Mouse (Mus musculus): ENCODE results near the gene Rgs14. TPM values are rescaled to one million over a fixed set of nuclear protein-coding genes. Genes with fewer than 3 reads are reported as not detected.

Rgs14 gene
- polyA plus RNA-seq, 1 experiment from 2014 or later: 1.4 TPM

DNA sequence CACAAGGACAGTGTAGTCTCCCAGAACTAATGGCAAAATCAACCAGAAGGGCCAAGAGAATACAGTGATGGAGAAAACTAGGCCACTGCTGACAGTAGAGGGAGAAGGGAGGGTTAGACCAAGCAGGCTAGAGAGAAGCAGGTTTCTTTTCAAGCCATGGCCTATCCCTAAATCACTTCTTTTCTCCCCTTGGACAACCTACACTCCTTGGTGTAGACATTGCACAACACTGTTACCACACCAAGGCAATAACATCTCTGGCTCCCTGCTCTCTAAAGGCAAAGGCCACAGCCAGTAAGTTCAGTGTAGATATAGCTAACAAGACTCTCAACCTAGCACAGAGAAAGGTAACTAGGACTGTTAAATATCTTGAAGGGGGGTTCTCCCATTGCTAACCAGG is 8.4 kb upstream of the Rgs14 start:
- peak overlapping the region; percentile 93 for H3K4me3 ChIP-seq

DNA sequence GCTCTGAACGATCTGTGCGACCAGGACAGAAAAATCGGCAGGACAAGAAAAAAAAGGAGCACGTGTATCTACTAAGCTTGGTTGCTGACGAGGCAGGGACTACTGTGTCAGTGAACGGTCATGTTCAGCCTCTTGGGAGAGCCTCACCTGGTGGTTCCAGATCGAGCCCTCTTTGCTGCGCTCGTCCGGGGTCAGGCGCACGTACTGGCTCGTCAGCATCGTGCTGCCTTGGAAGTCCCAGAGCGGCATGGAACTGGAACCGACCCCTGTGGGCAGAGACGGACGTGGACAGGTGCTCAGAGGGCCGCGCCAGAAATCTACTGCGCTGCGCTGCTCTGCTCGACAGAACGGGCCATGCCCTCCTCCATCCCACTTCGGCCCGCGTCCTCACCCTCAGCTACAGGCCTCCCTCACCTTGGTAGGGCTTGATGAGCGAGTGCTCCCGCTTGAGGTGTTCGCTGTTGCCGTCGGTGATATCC is 7.5 kb upstream of the Rgs14 start:
- peak overlapping the region; percentile 88 for H3K4me2 ChIP-seq
- H3K9me3 ChIP-seq: no peaks in the 10 kb centered on the region
- 0 out of 2 replicates have a peak, but pooled peaks have one; percentile 10 for ATAC-seq (ENCODE audit: insufficient number of reproducible peaks, insufficient read depth, low FRiP score, low TSS enrichment, low read depth)
- peaks cover 39% of the 10 kb centered on the region for H3K36me3 ChIP-seq
- WGBS: under 1% methylated on average over 32 of the region's 32 CpGs
- peak overlapping the region; percentile 93 for H3K9ac ChIP-seq
- H3K4me1 ChIP-seq: peaks cover 19% of the 10 kb centered on the region
- H3K4me3 ChIP-seq: peak overlapping the region; percentile 93
- no peaks in the 10 kb centered on the region for H3K27me3 ChIP-seq
- peak overlapping the region; percentile 89 for H3K27ac ChIP-seq

More for the DNA sequence above, 8.4 kb upstream of the Rgs14 start:
- Histone ChIP-seq H3K9ac (peak overlapping the region; percentile 93), H3K27me3 (no peaks in the 10 kb centered on the region), H3K27ac (no peak overlapping the region), H3K9me3 (no peaks in the 10 kb centered on the region), H3K36me3 (peaks cover 47% of the 10 kb centered on the region), H3K4me1 (peaks cover 19% of the 10 kb centered on the region), H3K4me2 (peak overlapping the region; percentile 88)
- no peak for ATAC-seq (ENCODE audit: insufficient number of reproducible peaks, insufficient read depth, low FRiP score, low TSS enrichment, low read depth)

DNA sequence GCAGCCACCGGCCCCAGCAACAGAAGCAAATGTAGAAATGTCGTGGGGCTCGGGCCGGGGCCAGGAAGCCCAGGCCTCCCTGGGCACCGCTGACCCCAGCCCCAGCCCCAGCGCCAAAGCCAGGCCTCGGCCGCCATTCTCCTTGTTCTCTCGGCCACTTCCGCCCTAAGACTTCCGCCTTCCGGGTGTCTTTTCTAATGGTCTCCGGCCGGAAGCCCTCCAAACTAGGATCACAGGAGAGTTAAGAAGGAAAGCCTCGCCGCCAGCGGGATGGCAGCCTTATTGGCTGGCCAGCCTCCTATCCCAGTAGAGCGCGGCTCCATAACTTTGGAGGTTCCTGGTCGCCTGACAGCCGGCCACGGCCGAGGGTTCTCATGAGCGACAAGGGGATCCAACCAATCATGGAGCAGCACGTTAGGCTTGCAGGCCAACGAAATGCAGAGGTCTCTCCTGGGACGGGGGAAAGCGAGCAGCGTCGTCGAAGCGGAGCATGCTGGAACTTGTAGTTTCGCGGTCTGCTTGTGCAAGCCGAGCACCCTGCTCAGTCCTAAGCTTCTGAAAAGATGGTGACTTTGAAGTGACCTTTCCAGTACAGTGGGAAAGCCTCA is 7.0 kb upstream of the Rgs14 start, which contains the start of gene Lman2:
Lman2 (minus strand) TSS at position 331 of the 608 bp plus-strand sequence.
- ATAC-seq (ENCODE audit: insufficient number of reproducible peaks, insufficient read depth, low FRiP score, low TSS enrichment, low read depth): peak; percentile 96
- Histone ChIP-seq H3K27ac (peak within 1 kb of the TSS; percentile 89), H3K9me3 (no peaks in the 10 kb centered on the region), H3K36me3 (peaks cover 35% of the 10 kb centered on the region), H3K27me3 (no peaks in the 10 kb centered on the region), H3K4me2 (peak within 1 kb of the TSS; percentile 88), H3K4me3 (peak within 1 kb of the TSS; percentile 93), H3K4me1 (peaks cover 19% of the 10 kb centered on the region), H3K9ac (peak within 1 kb of the TSS; percentile 93)
- WGBS: under 1% methylated on average over 35 of the region's 35 CpGs

DNA sequence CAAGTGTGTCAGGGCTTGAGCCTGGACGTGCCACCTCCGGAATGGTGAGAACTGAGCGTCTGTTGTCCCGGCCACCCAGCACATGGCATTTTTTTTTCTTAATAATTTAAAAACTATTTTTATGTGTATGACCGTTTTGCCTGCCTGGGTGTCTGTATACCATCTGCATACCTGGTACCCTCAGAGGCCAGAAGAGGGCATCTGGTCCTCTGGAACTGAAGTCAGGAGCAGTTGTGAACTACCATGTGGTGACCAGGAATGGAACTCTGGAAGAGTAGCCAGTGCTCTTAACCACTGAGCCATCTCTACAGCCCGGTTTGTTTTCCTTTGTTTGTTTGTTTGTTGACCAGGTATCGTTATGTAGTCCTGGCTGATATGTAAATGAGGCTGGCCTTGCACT is 1.1 kb upstream of the Rgs14 start:
- 77% methylated on average over 7 of the region's 7 CpGs for WGBS
- Histone ChIP-seq H3K9ac (no peak overlapping the region), H3K4me1 (peaks cover 4% of the 10 kb centered on the region; the same call in 1 of the 2 replicates), H3K9me3 (no peaks in the 10 kb centered on the region), H3K36me3 (no peaks in the 10 kb centered on the region), H3K4me2 (no peak overlapping the region), H3K27me3 (peaks cover 11% of the 10 kb centered on the region), H3K27ac (no peak overlapping the region), H3K4me3 (no peak overlapping the region)
- ATAC-seq (ENCODE audit: insufficient number of reproducible peaks, insufficient read depth, low FRiP score, low TSS enrichment, low read depth): no peak

DNA sequence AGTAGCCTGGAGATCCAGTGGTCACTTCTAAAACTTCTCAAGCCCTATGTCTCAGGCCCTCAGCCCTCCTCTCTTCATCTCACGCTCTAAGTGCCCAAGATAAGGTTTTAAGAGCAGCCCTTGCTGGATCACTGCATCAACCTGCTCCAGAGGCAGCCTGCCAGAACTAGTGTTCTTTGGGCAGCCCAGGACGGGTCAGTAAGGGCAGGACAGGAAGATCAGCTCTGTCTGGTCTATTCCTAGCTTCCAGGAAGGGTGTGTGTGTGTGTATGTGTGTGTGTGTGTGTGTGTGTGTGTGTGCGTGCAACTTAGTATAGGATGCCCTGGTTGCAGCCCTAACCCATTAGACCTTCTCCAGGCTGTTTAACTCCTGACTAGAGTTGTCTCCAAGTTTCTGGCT is 702 bp downstream of the Rgs14 start:
- Histone ChIP-seq H3K9me3 (no peaks in the 10 kb centered on the region), H3K4me1 (peaks cover 4% of the 10 kb centered on the region; the same call in 1 of the 2 replicates), H3K27me3 (peaks cover 20% of the 10 kb centered on the region), H3K4me2 (peak overlapping the region; percentile 43), H3K27ac (no peak overlapping the region), H3K9ac (no peak overlapping the region; the same call in 1 of the 2 replicates), H3K36me3 (no peaks in the 10 kb centered on the region), H3K4me3 (no peak overlapping the region)
- no peak for ATAC-seq (ENCODE audit: insufficient number of reproducible peaks, insufficient read depth, low FRiP score, low TSS enrichment, low read depth)
- 73% methylated on average over 3 of the region's 3 CpGs for WGBS

DNA sequence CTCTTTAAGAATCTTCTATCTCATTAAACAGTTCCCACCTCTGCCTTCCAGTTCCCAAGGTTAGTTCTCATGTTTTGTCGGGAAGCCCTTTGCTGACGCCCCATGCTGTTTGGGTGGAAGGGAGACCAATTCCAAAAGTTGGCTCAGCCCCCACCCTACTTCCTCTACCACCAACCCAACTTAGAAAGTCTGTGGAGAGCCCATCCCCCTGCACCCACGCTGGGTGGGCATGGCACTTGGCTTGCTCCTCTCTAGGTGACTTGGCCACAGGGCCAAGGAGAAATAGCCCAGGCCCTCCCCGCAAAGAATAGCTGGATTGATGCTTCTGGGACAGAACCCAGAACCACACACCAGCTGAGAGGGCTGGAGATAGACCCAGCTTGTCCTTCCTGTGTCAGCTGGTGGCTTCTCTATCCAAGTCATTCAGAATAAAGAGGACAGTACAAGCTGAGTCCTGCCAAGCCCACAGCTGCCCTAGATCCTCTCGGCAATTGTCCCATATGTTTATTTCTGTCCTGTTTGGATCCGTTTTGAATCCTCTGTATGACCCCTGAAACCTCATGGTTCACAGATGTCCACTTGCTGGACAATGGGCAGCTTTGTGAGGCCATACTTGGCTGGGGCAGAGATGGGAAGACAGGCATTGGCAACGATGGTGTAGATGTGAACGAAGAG is 1.6 kb downstream of the Rgs14 start:
- 53% methylated on average over 8 of the region's 8 CpGs for WGBS
- ATAC-seq (ENCODE audit: insufficient number of reproducible peaks, insufficient read depth, low FRiP score, low TSS enrichment, low read depth): no peak

DNA sequence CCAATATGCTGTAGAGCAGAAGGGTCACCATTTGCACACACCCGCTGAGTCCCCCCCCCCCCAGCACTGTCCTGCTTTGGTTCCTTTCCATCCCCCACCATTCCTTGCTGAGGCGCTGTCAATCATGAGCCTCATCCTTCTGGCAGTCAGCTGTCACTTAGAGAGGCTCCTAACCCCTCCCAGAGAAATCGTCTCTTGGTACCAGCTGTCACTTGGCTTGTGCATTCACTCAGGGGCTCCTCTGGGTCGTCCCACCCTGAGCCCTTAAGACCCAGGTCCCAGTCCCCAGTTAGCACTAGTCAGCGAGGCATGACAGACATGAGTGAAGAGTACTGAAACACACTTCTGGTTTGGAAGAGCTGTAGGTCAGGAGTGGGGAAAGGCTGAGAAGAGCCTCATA is 2.2 kb downstream of the Rgs14 start:
- Histone ChIP-seq H3K36me3 (no peaks in the 10 kb centered on the region), H3K27ac (no peak overlapping the region), H3K4me3 (no peak overlapping the region), H3K4me2 (no peak overlapping the region), H3K27me3 (peaks cover 23% of the 10 kb centered on the region), H3K4me1 (peaks cover 4% of the 10 kb centered on the region; the same call in 1 of the 2 replicates), H3K9ac (no peak overlapping the region), H3K9me3 (no peaks in the 10 kb centered on the region)
- 42% methylated on average over 5 of the region's 5 CpGs for WGBS
- no peak for ATAC-seq (ENCODE audit: insufficient number of reproducible peaks, insufficient read depth, low FRiP score, low TSS enrichment, low read depth)

More for the DNA sequence above, 1.6 kb downstream of the Rgs14 start:
- no peak overlapping the region for H3K27ac ChIP-seq
- no peak overlapping the region for H3K9ac ChIP-seq
- H3K4me1 ChIP-seq: peaks cover 4% of the 10 kb centered on the region; the same call in 1 of the 2 replicates
- H3K4me2 ChIP-seq: no peak overlapping the region
- H3K9me3 ChIP-seq: no peaks in the 10 kb centered on the region
- peaks cover 23% of the 10 kb centered on the region for H3K27me3 ChIP-seq
- H3K4me3 ChIP-seq: no peak overlapping the region
- no peaks in the 10 kb centered on the region for H3K36me3 ChIP-seq

DNA sequence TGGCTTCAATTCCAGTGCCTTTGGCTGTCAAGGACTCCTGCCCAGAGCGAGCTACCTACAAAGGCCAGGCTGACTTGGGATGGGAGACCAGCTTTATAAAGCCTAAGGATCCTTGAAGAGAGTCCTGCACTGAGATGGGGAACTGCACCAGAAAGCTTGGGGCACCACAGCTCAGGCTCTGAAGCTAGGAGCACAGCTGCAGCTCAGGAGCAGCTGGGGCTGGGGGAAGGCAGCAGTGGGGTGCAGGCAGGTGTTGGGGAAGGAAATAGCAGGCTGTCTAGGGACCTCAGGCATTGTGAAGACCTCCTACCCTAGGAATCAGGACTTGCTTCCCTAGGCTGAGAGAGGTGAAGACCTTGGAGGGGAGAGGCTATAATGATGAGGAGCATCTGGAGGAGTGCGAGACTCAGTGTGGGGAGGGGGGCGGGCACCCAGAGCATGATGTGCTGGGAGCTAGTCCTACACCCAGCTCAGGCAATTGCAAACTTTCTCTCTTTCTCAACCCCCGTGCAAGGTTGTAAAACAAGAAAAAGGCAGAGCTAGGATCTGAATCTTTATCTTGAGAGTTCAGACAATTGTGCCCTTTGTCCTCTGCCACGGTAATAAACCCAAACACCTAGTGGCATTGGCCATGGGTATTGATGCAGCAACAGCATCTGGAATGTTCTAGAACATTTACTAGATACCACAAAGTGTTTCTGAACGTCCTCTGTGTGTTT is 4.8 kb downstream of the Rgs14 start:
- peaks cover 12% of the 10 kb centered on the region for H3K4me1 ChIP-seq
- no peaks in the 10 kb centered on the region for H3K9me3 ChIP-seq
- H3K4me2 ChIP-seq: no peak overlapping the region
- H3K27me3 ChIP-seq: peaks cover 45% of the 10 kb centered on the region
- no peaks in the 10 kb centered on the region for H3K36me3 ChIP-seq
- H3K27ac ChIP-seq: no peak overlapping the region
- 59% methylated on average over 6 of the region's 6 CpGs for WGBS
- no peak for ATAC-seq (ENCODE audit: insufficient number of reproducible peaks, insufficient read depth, low FRiP score, low TSS enrichment, low read depth)
- H3K9ac ChIP-seq: no peak overlapping the region
- H3K4me3 ChIP-seq: no peak overlapping the region

DNA sequence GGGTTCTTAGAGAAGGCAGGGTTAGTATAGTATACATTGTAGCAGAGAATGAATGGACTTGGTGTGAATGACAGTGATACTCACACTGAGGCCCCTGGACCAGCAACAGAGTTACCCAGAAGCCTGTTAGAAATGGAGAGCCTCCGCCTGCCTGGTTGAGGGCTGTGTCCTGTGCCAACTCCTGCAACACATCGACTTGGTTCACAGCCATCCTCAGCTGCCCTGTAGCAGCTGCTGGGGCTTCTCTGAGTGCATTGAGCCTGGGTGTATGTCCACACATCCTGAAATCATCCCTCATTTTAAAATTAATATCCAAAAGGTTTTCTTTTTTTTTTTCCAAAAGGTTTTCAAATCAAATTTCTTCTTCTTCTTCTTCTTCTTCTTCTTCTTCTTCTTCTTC is 6.3 kb downstream of the Rgs14 start:
- Histone ChIP-seq H3K9ac (no peak overlapping the region), H3K27me3 (peaks cover 59% of the 10 kb centered on the region), H3K4me3 (no peak overlapping the region), H3K27ac (no peak overlapping the region), H3K9me3 (no peaks in the 10 kb centered on the region), H3K4me1 (peaks cover 10% of the 10 kb centered on the region), H3K36me3 (no peaks in the 10 kb centered on the region), H3K4me2 (no peak overlapping the region)
- 70% methylated on average over 2 of the region's 2 CpGs for WGBS
- ATAC-seq (ENCODE audit: insufficient number of reproducible peaks, insufficient read depth, low FRiP score, low TSS enrichment, low read depth): no peak

DNA sequence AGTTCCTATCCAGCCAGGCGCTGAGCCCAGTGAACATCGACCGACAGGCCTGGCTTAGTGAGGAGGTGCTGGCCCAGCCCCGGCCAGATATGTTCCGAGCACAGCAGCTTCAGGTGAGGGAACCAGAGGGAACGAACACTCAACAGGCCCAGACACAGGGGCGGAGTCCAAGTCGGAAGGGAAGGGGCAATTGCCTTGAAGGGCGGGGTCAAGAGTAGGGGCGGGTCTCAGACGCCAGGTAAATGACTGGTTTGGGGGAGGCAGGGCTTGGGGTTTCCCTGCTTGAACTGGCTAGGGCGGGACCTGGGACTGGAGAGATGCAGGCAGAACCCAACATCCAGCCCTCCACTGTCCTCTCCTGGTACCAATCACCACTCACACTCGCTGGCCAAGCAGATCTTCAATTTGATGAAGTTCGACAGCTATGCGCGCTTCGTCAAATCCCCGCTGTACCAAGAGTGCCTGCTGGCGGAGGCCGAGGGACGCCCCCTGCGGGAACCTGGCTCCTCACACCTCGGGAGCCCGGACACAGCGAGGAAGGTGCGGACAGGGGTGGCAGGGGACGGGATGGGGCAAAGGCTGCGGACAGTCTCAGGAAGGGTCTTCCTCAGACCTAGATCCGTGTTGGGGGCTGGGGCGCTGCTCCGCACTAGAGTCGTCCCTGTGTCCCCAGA is 9.5 kb downstream of the Rgs14 start:
- H3K9me3 ChIP-seq: no peaks in the 10 kb centered on the region
- no peak for ATAC-seq (ENCODE audit: insufficient number of reproducible peaks, insufficient read depth, low FRiP score, low TSS enrichment, low read depth)
- no peak overlapping the region for H3K27ac ChIP-seq
- H3K9ac ChIP-seq: peak overlapping the region; percentile 47; the same call in 1 of the 2 replicates
- peak overlapping the region; percentile 51 for H3K4me2 ChIP-seq
- H3K36me3 ChIP-seq: no peaks in the 10 kb centered on the region
- H3K27me3 ChIP-seq: peaks cover 60% of the 10 kb centered on the region
- peak overlapping the region; percentile 23 for H3K4me3 ChIP-seq
- WGBS: 6% methylated on average over 32 of the region's 32 CpGs
- H3K4me1 ChIP-seq: peaks cover 10% of the 10 kb centered on the region

DNA sequence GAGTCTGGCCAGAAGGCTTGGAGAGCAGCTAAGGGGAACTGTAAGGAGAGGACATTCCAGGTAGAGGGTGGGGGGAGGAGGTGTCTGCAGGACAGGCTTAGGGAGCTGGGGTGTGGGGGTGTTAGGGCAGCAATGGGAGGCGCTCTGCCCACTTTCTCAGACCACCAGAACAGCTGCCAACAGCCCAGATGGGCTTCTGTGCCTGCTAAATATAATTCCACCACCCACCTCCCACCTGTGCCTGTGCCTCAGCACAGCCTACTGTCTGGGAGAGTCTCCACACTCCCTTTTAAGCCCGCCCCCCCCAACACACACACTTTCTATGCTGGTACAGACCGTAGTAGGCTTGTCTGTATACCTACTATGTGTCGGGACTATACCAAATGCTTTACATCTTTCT is 12.3 kb downstream of the Rgs14 start:
- no peaks in the 10 kb centered on the region for H3K9me3 ChIP-seq
- no peak overlapping the region for H3K4me2 ChIP-seq
- H3K4me3 ChIP-seq: no peak overlapping the region
- H3K27me3 ChIP-seq: peaks cover 48% of the 10 kb centered on the region
- 87% methylated on average over 4 of the region's 4 CpGs for WGBS
- H3K9ac ChIP-seq: no peak overlapping the region
- no peak for ATAC-seq (ENCODE audit: insufficient number of reproducible peaks, insufficient read depth, low FRiP score, low TSS enrichment, low read depth)
- peaks cover 10% of the 10 kb centered on the region for H3K4me1 ChIP-seq
- no peak overlapping the region for H3K27ac ChIP-seq
- no peaks in the 10 kb centered on the region for H3K36me3 ChIP-seq

Data from embryonic facial prominence, embryonic 13.5 days (tissue).